Mouse (Mus musculus) kidney, adult 2 months (tissue): Measurements from ENCODE around the gene Gm4981.
"Not testable (repeated sequence)": the region's sequence is repeated elsewhere in the genome, so short reads cannot be mapped to it uniquely, and the experiment has no call there.

Experiments
- CTCF ChIP-seq: fragments of 200-500 bp; conservative IDR thresholded peaks from 2 replicates; pipeline ENCODE4 v1.5.1; 2011; ENCODE audit warnings: low read depth, mild to moderate bottlenecking, control low read depth, low read length, moderate library complexity, mixed read lengths; ENCODE audit not compliant: insufficient read depth, insufficient read length
- POLR2A ChIP-seq: fragments of 200-500 bp; IDR thresholded peaks from one replicate; pipeline ENCODE4 v1.6.1; 2011; ENCODE audit warnings: low read depth, low read length, control low read depth

GRCm38 (mm10) chr10:58223161-58223560 is 13.3 kb downstream of the Gm4981 start:
- not testable (repeated sequence) for TF ChIP-seq CTCF, POLR2A
